8 mouse cellular contexts compared by ENCODE assay signal in genomic region chr11:117407651-117408441, GRCm38 (mm10).
DNase-seq lines count a peak whose midpoint lies in the region; ATAC-seq and TF ChIP-seq lines count a peak whose summit lies in the region.

No protein-coding gene starts in this region.

- intact Hi-C loops in heart, postnatal 25 days (cut with DNase I), result no loop called here

- H3K9me3 ChIP-seq in heart, embryonic 10.5 days, result no peaks in the 10 kb centered on the region
- H3K9me3 ChIP-seq in kidney, embryonic 16.5 days (ENCODE audit: low read length), result no peaks in the 10 kb centered on the region

- peak overlapping the region; percentile 56 for H3K4me3 ChIP-seq in heart, embryonic 10.5 days
- H3K4me3 ChIP-seq in kidney, embryonic 16.5 days (ENCODE audit: low read length), result peak overlapping the region; percentile 30
- no peak overlapping the region for H3K4me3 ChIP-seq in myocyte

- peak overlapping the region; percentile 43 for H3K27ac ChIP-seq in heart, embryonic 10.5 days
- H3K27ac ChIP-seq in kidney, embryonic 16.5 days (ENCODE audit: low read length), result 0 out of 2 replicates have a peak overlapping the region, but pooled peaks have one; percentile 25

- H3ac ChIP-seq in myocyte (ENCODE audit: control insufficient read depth, insufficient read length), result no peak overlapping the region

- no peak for TF ChIP-seq POLR2A in myocyte (IDR thresholded peaks at IDR 0.05; ENCODE audit: insufficient read length, low read depth)

- peak; percentile 96 for DNase-seq in heart, adult 11 months
- no peak for DNase-seq in heart, postnatal 25 days (ENCODE audit: low spot score)
- peak; percentile 89 for DNase-seq in embryo, embryonic 11 days
- no peak for DNase-seq in heart, embryonic 10.5 days (ENCODE audit: low spot score)
- DNase-seq in liver, result peak; percentile 74
- DNase-seq in yolk sac, embryonic 10.5 days (ENCODE audit: low spot score), result peak; percentile 64

- peak; percentile 52 for ATAC-seq in kidney, embryonic 16.5 days (ENCODE audit: low FRiP score, low TSS enrichment)

- peaks cover 28% of the 10 kb centered on the region for H3K4me1 ChIP-seq in heart, embryonic 10.5 days
- H3K4me1 ChIP-seq in kidney, embryonic 16.5 days (ENCODE audit: insufficient read depth, low read length), result peaks cover 21% of the 10 kb centered on the region

- WGBS in heart, embryonic 10.5 days, result under 1% methylated on average over 28 of the region's 28 CpGs
- under 1% methylated on average over 28 of the region's 28 CpGs for WGBS in kidney, embryonic 16.5 days

- H3K79me2 ChIP-seq in myocyte (ENCODE audit: control insufficient read depth, insufficient read depth), result no peaks in the 10 kb centered on the region

- peaks cover 87% of the 10 kb centered on the region for H3K27me3 ChIP-seq in heart, embryonic 10.5 days (ENCODE audit: insufficient read depth, poor library complexity, severe bottlenecking)
- H3K27me3 ChIP-seq in kidney, embryonic 16.5 days (ENCODE audit: insufficient read depth, low read length), result peaks cover 25% of the 10 kb centered on the region
- H3K27me3 ChIP-seq in myocyte (ENCODE audit: control insufficient read depth, insufficient read depth, insufficient read length), result peaks cover 22% of the 10 kb centered on the region

- H3K36me3 ChIP-seq in heart, embryonic 10.5 days, result no peaks in the 10 kb centered on the region
- H3K36me3 ChIP-seq in kidney, embryonic 16.5 days (ENCODE audit: insufficient read depth, low read length), result no peaks in the 10 kb centered on the region
- H3K36me3 ChIP-seq in myocyte (ENCODE audit: control insufficient read depth, insufficient read depth), result no peaks in the 10 kb centered on the region

- H3K4me2 ChIP-seq in kidney, embryonic 16.5 days (replicated peaks; ENCODE audit: low read depth, low read length), result peak overlapping the region; percentile 51
- peak overlapping the region; percentile 68 for H3K4me2 ChIP-seq in myocyte (ENCODE audit: low read depth)

- H3K9ac ChIP-seq in kidney, embryonic 16.5 days (replicated peaks; ENCODE audit: low read length), result peak overlapping the region; percentile 12

TF ChIP-seq in myocyte, 11 proteins besides CTCF, POLR2A, EP300 and RAD21:
- no peak for TF ChIP-seq REST (IDR thresholded peaks at IDR 0.05; ENCODE audit: insufficient read depth, insufficient read length)
- TF ChIP-seq CEBPB (IDR thresholded peaks at IDR 0.05; ENCODE audit: insufficient read depth, poor library complexity, severe bottlenecking), result no peak
- TF ChIP-seq MYOD1 (IDR thresholded peaks at IDR 0.05; ENCODE audit: control insufficient read depth in 1 of 3, insufficient read length in 2 of 3, low read depth in 2 of 3), result no peak
- TF ChIP-seq SRF (IDR thresholded peaks at IDR 0.05; ENCODE audit: control insufficient read depth, insufficient read length, low read depth), result no peak
- TF ChIP-seq TCF12 (IDR thresholded peaks at IDR 0.05; ENCODE audit: insufficient read depth, poor library complexity, severe bottlenecking), result no peak
- TF ChIP-seq POLR2AphosphoS2 (IDR thresholded peaks at IDR 0.05; ENCODE audit: insufficient read length, low read depth), result no peak
- no peak for TF ChIP-seq USF1 (IDR thresholded peaks at IDR 0.05; ENCODE audit: low read depth)
- no peak for TF ChIP-seq E2F4 (IDR thresholded peaks at IDR 0.05; ENCODE audit: insufficient read depth)
- no peak for TF ChIP-seq TCF3 (IDR thresholded peaks at IDR 0.05; ENCODE audit: insufficient read length, low read depth)
- no peak for TF ChIP-seq MAX (IDR thresholded peaks at IDR 0.05; ENCODE audit: low read depth)
- no peak for TF ChIP-seq MYOG (IDR thresholded peaks at IDR 0.05; ENCODE audit: control insufficient read depth in 1 of 3, insufficient read depth in 1 of 3, insufficient read length in 2 of 3, low read depth in 2 of 3)

Comparison
In these comparisons a context has a peak if more than half of its experiments do, and no peak if none do; other contexts are left out.
1. DNase-seq: peak in heart, adult 11 months (single experiment), embryo, embryonic 11 days (single experiment), liver (single experiment) and yolk sac, embryonic 10.5 days (single experiment); none in heart, postnatal 25 days (single experiment) and heart, embryonic 10.5 days (single experiment).